ENCODE assay signal across 9 mouse cellular contexts in the genomic region with DNA sequence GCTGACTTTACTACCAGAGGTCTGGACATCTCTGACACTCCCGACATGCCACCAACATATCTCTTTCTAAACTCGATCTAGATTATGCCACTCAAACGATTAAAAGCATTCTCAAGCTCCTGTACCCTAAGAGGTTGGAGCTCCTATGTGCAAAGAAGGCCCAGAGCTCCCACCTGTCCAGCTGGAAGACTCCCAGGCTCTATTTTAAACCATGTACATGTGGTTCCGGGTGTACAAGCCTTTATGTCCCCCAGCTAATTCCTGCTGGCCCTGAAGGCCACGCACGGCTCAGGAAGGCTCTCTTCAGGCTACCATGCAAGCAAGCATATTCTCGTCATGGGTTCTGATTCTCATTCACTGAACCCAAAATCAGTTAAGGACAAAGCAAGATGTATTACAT. TPM values are rescaled to one million over a fixed set of nuclear protein-coding genes. Genes with fewer than 3 reads are reported as not detected.
A peak's percentile ranks its signal among the peaks of the same experiment; 100 is the strongest.
DNase-seq lines count a peak whose midpoint lies in the region; ATAC-seq and TF ChIP-seq lines count a peak whose summit lies in the region.
"Had no signal": no experiment of that assay in that cellular context is flagged by ENCODE, and none has a peak within 500 bp of the region (broad histone marks: within the 10 kb centered on the region; RNA-seq: fewer than 3 reads in every experiment).

No protein-coding gene starts in this region.

- WGBS in kidney, embryonic 15.5 days = 56% methylated on average over 7 of the region's 7 CpGs
- WGBS in hindbrain, embryonic 16.5 days = 79% methylated on average over 7 of the region's 7 CpGs

- H3K4me1 ChIP-seq in kidney, embryonic 15.5 days = peaks cover 39% of the 10 kb centered on the region
- H3K4me1 ChIP-seq in embryonic fibroblast, embryonic 13.5 days (ENCODE audit: control insufficient read depth, insufficient read depth, low read length) = peaks cover 13% of the 10 kb centered on the region
- peaks cover 20% of the 10 kb centered on the region for H3K4me1 ChIP-seq in hindbrain, embryonic 16.5 days (ENCODE audit: control insufficient read depth, insufficient read depth, low read depth, low read length)

- no peak overlapping the region for H3ac ChIP-seq in myocyte (ENCODE audit: control insufficient read depth, insufficient read length)

- peak overlapping the region; percentile 74 for H3K4me2 ChIP-seq in kidney, embryonic 15.5 days
- H3K4me2 ChIP-seq in hindbrain, embryonic 16.5 days (ENCODE audit: low read length) = peak overlapping the region; percentile 84
- peak overlapping the region; percentile 68 for H3K4me2 ChIP-seq in myocyte (ENCODE audit: low read depth)

- no peak for TF ChIP-seq POLR2A in embryonic fibroblast, embryonic 13.5 days (IDR thresholded peaks at IDR 0.05; ENCODE audit: low read depth, low read length)
- no peak for TF ChIP-seq POLR2A in myocyte (IDR thresholded peaks at IDR 0.05; ENCODE audit: insufficient read length, low read depth)

- H3K9me3 ChIP-seq in kidney, embryonic 15.5 days (replicated peaks) = no peaks in the 10 kb centered on the region
- H3K9me3 ChIP-seq in hindbrain, embryonic 16.5 days (ENCODE audit: control insufficient read depth, low read length) = no peaks in the 10 kb centered on the region
- H3K9me3 ChIP-seq: G1E had no signal

- H3K79me2 ChIP-seq in myocyte (ENCODE audit: control insufficient read depth, insufficient read depth) = peaks cover 64% of the 10 kb centered on the region

- no peaks in the 10 kb centered on the region for H3K27me3 ChIP-seq in kidney, embryonic 15.5 days
- H3K27me3 ChIP-seq in hindbrain, embryonic 16.5 days (replicated peaks; ENCODE audit: control insufficient read depth, insufficient read depth, low read length) = no peaks in the 10 kb centered on the region
- H3K27me3 ChIP-seq in myocyte (ENCODE audit: control insufficient read depth, insufficient read depth, insufficient read length) = no peaks in the 10 kb centered on the region

- H3K4me3 ChIP-seq in kidney, embryonic 15.5 days (replicated peaks) = peak overlapping the region; percentile 99
- H3K4me3 ChIP-seq in embryonic fibroblast, embryonic 13.5 days (ENCODE audit: insufficient read depth, low read length) = peak overlapping the region; percentile 97; the same call in 1 of the 2 replicates
- peak overlapping the region; percentile 98 for H3K4me3 ChIP-seq in hindbrain, embryonic 16.5 days (ENCODE audit: low read length)
- H3K4me3 ChIP-seq in myocyte = peak overlapping the region; percentile 46

- no peaks in the 10 kb centered on the region for H3K36me3 ChIP-seq in kidney, embryonic 15.5 days
- H3K36me3 ChIP-seq in hindbrain, embryonic 16.5 days (ENCODE audit: control insufficient read depth, insufficient read depth, low read length) = no peaks in the 10 kb centered on the region
- peaks cover under 1% of the 10 kb centered on the region for H3K36me3 ChIP-seq in myocyte (ENCODE audit: control insufficient read depth, insufficient read depth)

- ATAC-seq in kidney, embryonic 15.5 days (replicated peaks; ENCODE audit: low FRiP score) = no peak
- ATAC-seq in hindbrain, embryonic 16.5 days = no peak

- DNase-seq in kidney, adult 9 months = no peak
- DNase-seq in layer of hippocampus, postnatal 25 days (ENCODE audit: extremely low spot score in 1 of 2, low spot score in 1 of 2) = no peak
- DNase-seq in adipocyte (ENCODE audit: low spot score) (no peak), MN1 (ENCODE audit: low spot score) (no peak)

- H3K27ac ChIP-seq in kidney, embryonic 15.5 days = peak overlapping the region; percentile 95
- H3K27ac ChIP-seq in embryonic fibroblast, embryonic 13.5 days (ENCODE audit: insufficient read depth, low read length) = no peak overlapping the region
- no peak overlapping the region for H3K27ac ChIP-seq in hindbrain, embryonic 16.5 days (ENCODE audit: low read depth, low read length)

- peak overlapping the region; percentile 96; the same call in 1 of the 2 replicates for H3K9ac ChIP-seq in kidney, embryonic 15.5 days
- peak overlapping the region; percentile 27 for H3K9ac ChIP-seq in hindbrain, embryonic 16.5 days (ENCODE audit: low read depth, low read length)

- no peak for TF ChIP-seq CTCF in embryonic fibroblast, embryonic 13.5 days (IDR thresholded peaks at IDR 0.05; ENCODE audit: borderline replicate concordance, insufficient read depth, low read length)

TF ChIP-seq in myocyte, 11 proteins besides CTCF, POLR2A, EP300 and RAD21:
- TF ChIP-seq MYOD1 (IDR thresholded peaks at IDR 0.05; ENCODE audit: control insufficient read depth in 1 of 3, insufficient read length in 2 of 3, low read depth in 2 of 3) (peak in 1 of 3 experiments; percentile 18), MYOG (IDR thresholded peaks at IDR 0.05; ENCODE audit: control insufficient read depth in 1 of 3, insufficient read depth in 1 of 3, insufficient read length in 2 of 3, low read depth in 2 of 3) (peak in 1 of 3 experiments; percentile 3), POLR2AphosphoS2 (IDR thresholded peaks at IDR 0.05; ENCODE audit: insufficient read length, low read depth) (no peak)
TF ChIP-seq in myocyte: peak in this region for 2.

RNA-seq across cellular contexts. Expression of gene Dag1, which starts 1.9 kb away (rescaled TPM):
- polyA plus RNA-seq in kidney, embryonic 15.5 days (2015; fragmentation: Nextera tagmentation; extraction: Ambion mirVana) = 141 and 147 TPM in 2 replicates
- 102 and 109 TPM in 2 replicates for polyA plus RNA-seq in embryonic fibroblast, embryonic 13.5 days (2011; ENCODE audit: insufficient read length, low read depth, missing spikeins)
- polyA plus RNA-seq in hindbrain, embryonic 16.5 days (2015; fragmentation: Nextera tagmentation; extraction: Ambion mirVana) = 75.4 and 90.0 TPM in 2 replicates
- polyA plus RNA-seq in myocyte (2012; fragmentation: generic; extraction: Trizol) = 195 TPM
- 10 to 100 TPM; 90.4 to 95.2 TPM for total RNA-seq in layer of hippocampus, postnatal 25 days (2021)

RNA-seq across cellular contexts. Expression of gene Nicn1, which starts 28.4 kb away (rescaled TPM):
- polyA plus RNA-seq in kidney, embryonic 15.5 days (2015; fragmentation: Nextera tagmentation; extraction: Ambion mirVana) = 31.3 and 41.0 TPM in 2 replicates
- polyA plus RNA-seq in embryonic fibroblast, embryonic 13.5 days (2011; ENCODE audit: insufficient read length, low read depth, missing spikeins) = 36.5 and 49.6 TPM in 2 replicates
- 142 and 145 TPM in 2 replicates for polyA plus RNA-seq in hindbrain, embryonic 16.5 days (2015; fragmentation: Nextera tagmentation; extraction: Ambion mirVana)
- 37.9 TPM for polyA plus RNA-seq in myocyte (2012; fragmentation: generic; extraction: Trizol)
- total RNA-seq in layer of hippocampus, postnatal 25 days (2021) = 100 to 1,000 TPM in 1 of 2 experiments, 10 to 100 TPM in 1; 93.0 to 121 TPM

RNA-seq across cellular contexts. Expression of gene Amt, which starts 34.8 kb away (rescaled TPM):
- polyA plus RNA-seq in kidney, embryonic 15.5 days (2015; fragmentation: Nextera tagmentation; extraction: Ambion mirVana) = 35.9 and 38.0 TPM in 2 replicates
- 2.6 and 3.7 TPM in 2 replicates for polyA plus RNA-seq in embryonic fibroblast, embryonic 13.5 days (2011; ENCODE audit: insufficient read length, low read depth, missing spikeins)
- polyA plus RNA-seq in hindbrain, embryonic 16.5 days (2015; fragmentation: Nextera tagmentation; extraction: Ambion mirVana) = 23.3 and 26.3 TPM in 2 replicates
- polyA plus RNA-seq in myocyte (2012; fragmentation: generic; extraction: Trizol) = 2.1 TPM
- total RNA-seq in layer of hippocampus, postnatal 25 days (2021) = 10 to 100 TPM; 28.5 to 31.6 TPM

RNA-seq across cellular contexts. Expression of gene Rhoa, which starts 44.1 kb away (rescaled TPM):
- 462 and 484 TPM in 2 replicates for polyA plus RNA-seq in kidney, embryonic 15.5 days (2015; fragmentation: Nextera tagmentation; extraction: Ambion mirVana)
- 575 and 590 TPM in 2 replicates for polyA plus RNA-seq in embryonic fibroblast, embryonic 13.5 days (2011; ENCODE audit: insufficient read length, low read depth, missing spikeins)
- polyA plus RNA-seq in hindbrain, embryonic 16.5 days (2015; fragmentation: Nextera tagmentation; extraction: Ambion mirVana) = 278 TPM in 2 replicates
- 306 TPM for polyA plus RNA-seq in myocyte (2012; fragmentation: generic; extraction: Trizol)
- total RNA-seq in layer of hippocampus, postnatal 25 days (2021) = 100 to 1,000 TPM; 167 to 187 TPM

RNA-seq across cellular contexts. Expression of gene Tcta, which starts 44.1 kb away (rescaled TPM):
- 31.6 and 32.2 TPM in 2 replicates for polyA plus RNA-seq in kidney, embryonic 15.5 days (2015; fragmentation: Nextera tagmentation; extraction: Ambion mirVana)
- 22.9 and 24.5 TPM in 2 replicates for polyA plus RNA-seq in embryonic fibroblast, embryonic 13.5 days (2011; ENCODE audit: insufficient read length, low read depth, missing spikeins)
- 51.6 and 57.2 TPM in 2 replicates for polyA plus RNA-seq in hindbrain, embryonic 16.5 days (2015; fragmentation: Nextera tagmentation; extraction: Ambion mirVana)
- 29.8 TPM for polyA plus RNA-seq in myocyte (2012; fragmentation: generic; extraction: Trizol)
- 10 to 100 TPM; 36.0 to 37.9 TPM for total RNA-seq in layer of hippocampus, postnatal 25 days (2021)

Comparison
In these comparisons a context has a peak if more than half of its experiments do, and no peak if none do; other contexts are left out.
1. H3K4me3 ChIP-seq: peak in every context shown above with its lines; median percentile 99 in kidney, embryonic 15.5 days; 98 in hindbrain, embryonic 16.5 days; 97 in embryonic fibroblast, embryonic 13.5 days; 46 in myocyte.